In the genomic region with DNA sequence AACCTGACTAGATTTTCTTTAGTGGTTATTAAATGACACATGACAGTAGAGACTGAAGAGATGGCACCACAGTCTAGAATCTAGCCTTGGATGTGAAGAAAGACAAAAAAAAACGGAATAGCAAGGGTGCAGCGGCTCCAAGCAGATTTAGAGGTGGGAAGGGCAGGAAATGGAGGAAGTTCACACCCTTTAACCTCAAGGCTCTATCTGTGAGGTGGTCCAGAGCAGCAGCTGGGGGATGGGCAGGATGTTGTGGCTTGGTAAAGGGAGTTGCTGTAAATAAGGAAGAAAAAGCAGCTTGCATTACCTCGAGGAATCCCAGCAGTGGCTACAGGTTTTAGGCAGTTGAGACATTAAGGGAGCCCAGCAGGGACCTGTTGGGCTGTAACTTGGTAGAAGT, we compare ENCODE assay signal across 7 mouse cellular contexts. TPM values are rescaled to one million over a fixed set of nuclear protein-coding genes. Genes with fewer than 3 reads are reported as not detected.
A peak's percentile ranks its signal among the peaks of the same experiment; 100 is the strongest.
DNase-seq lines count a peak whose midpoint lies in the region; ATAC-seq and TF ChIP-seq lines count a peak whose summit lies in the region.

No protein-coding gene starts in this region.

- H3K27ac ChIP-seq in CH12.LX (ENCODE audit: insufficient read depth, low read depth): peak overlapping the region; percentile 80
- H3K27ac ChIP-seq in limb, embryonic 15.5 days: no peak overlapping the region
- peak overlapping the region; percentile 31; the same call in 1 of the 2 replicates for H3K27ac ChIP-seq in small intestine, adult 2 months (ENCODE audit: insufficient read depth, low read depth, low read length)

- peak overlapping the region; percentile 93 for H3K4me2 ChIP-seq in CH12.LX (ENCODE audit: insufficient read depth, low read depth, poor library complexity, severe bottlenecking)
- H3K4me2 ChIP-seq in limb, embryonic 15.5 days: 0 out of 2 replicates have a peak overlapping the region, but pooled peaks have one; percentile 3

- H3K9ac ChIP-seq in CH12.LX (ENCODE audit: insufficient read depth, low read depth): peak overlapping the region; percentile 24
- no peak overlapping the region for H3K9ac ChIP-seq in limb, embryonic 15.5 days

- in situ Hi-C loops in CH12.LX (cut with MboI; ENCODE audit: low pct_ligation_motif_present, low pct_unique_long_range_greater_than_20kb, low sequenced_read_pairs): loop anchor here (5.0 kb wide), 1 partner anchor 46 kb away; no protein-coding TSS in a partner anchor

- no peaks in the 10 kb centered on the region for H3K36me3 ChIP-seq in CH12.LX (replicated peaks in 1 of 2; ENCODE audit: control insufficient read depth in 1 of 2, insufficient read depth in 1 of 2, low read length in 1 of 2)
- H3K36me3 ChIP-seq in limb, embryonic 15.5 days: no peaks in the 10 kb centered on the region
- H3K36me3 ChIP-seq in small intestine, adult 2 months (ENCODE audit: control insufficient read depth, insufficient read depth, low read length): no peaks in the 10 kb centered on the region

- TF ChIP-seq CTCF in CH12.LX (conservative IDR thresholded peaks at IDR 0.05 in 1 of 2, IDR thresholded peaks at IDR 0.05 in 1 of 2; ENCODE audit: low read depth in 2 of 2, low read length in 2 of 2): no peak
- TF ChIP-seq CTCF in small intestine, adult 2 months (IDR thresholded peaks at IDR 0.05; ENCODE audit: extremely low read depth, insufficient read length, insufficient replicate concordance, low read depth, low read length): no peak

- H3K27me3 ChIP-seq in CH12.LX (replicated peaks): no peaks in the 10 kb centered on the region
- H3K27me3 ChIP-seq in limb, embryonic 15.5 days: no peaks in the 10 kb centered on the region
- H3K27me3 ChIP-seq in small intestine, adult 2 months (ENCODE audit: control insufficient read depth, insufficient read depth, low read length): no peaks in the 10 kb centered on the region

- 11% methylated on average over 3 of the region's 3 CpGs for WGBS in limb, embryonic 15.5 days
- 62% methylated on average over 3 of the region's 3 CpGs for WGBS in small intestine, adult 2 months

- peaks cover 32 to 76% of the 10 kb centered on the region in 2 experiments for H3K4me1 ChIP-seq in CH12.LX (ENCODE audit: control insufficient read depth in 1 of 2, insufficient read depth in 2 of 2)
- peaks cover 7% of the 10 kb centered on the region; the same call in 1 of the 2 replicates for H3K4me1 ChIP-seq in limb, embryonic 15.5 days
- H3K4me1 ChIP-seq in small intestine, adult 2 months (ENCODE audit: control insufficient read depth, insufficient read depth, insufficient read length, low read length): peaks cover 12% of the 10 kb centered on the region

- H3K4me3 ChIP-seq in CH12.LX (replicated peaks in 1 of 3; ENCODE audit: low read depth in 2 of 3, low read length in 2 of 3, poor library complexity in 1 of 3): no peak overlapping the region
- no peak overlapping the region for H3K4me3 ChIP-seq in limb, embryonic 15.5 days
- no peak overlapping the region for H3K4me3 ChIP-seq in small intestine, adult 2 months (ENCODE audit: low read depth, low read length)

- no peak; the same call in 1 of the 2 replicates for TF ChIP-seq POLR2A in CH12.LX (IDR thresholded peaks at IDR 0.05; ENCODE audit: low read depth, low read length)
- no peak for TF ChIP-seq POLR2A in small intestine, adult 2 months (IDR thresholded peaks at IDR 0.05; ENCODE audit: low read depth, low read length)

- TF ChIP-seq EP300 in CH12.LX (IDR thresholded peaks at IDR 0.05; ENCODE audit: low read length): no peak

- H3K79me2 ChIP-seq in CH12.LX (replicated peaks; ENCODE audit: control insufficient read depth, extremely low read depth, insufficient read depth, poor library complexity, severe bottlenecking): no peaks in the 10 kb centered on the region

- dilution Hi-C loops in CH12.LX (cut with MboI; ENCODE audit: extremely low pct_ligation_motif_present, extremely low pct_unique_long_range_greater_than_20kb, low sequenced_read_pairs): no loop called here

- peak; percentile 75 for DNase-seq in CH12.LX (ENCODE audit: extremely low read depth)
- DNase-seq in c-Kit-positive CD71-negative TER-119-negative erythroid progenitor cells, embryonic 14.5 days (ENCODE audit: low read depth): peak; percentile 82
- DNase-seq in cerebellum, postnatal 25 days: no peak
- DNase-seq in right cerebral cortex, postnatal 36 days (ENCODE audit: low spot score in 2 of 2): no peak
- no peak for DNase-seq in left cerebral cortex, adult 9 months (ENCODE audit: low spot score in 2 of 2)

- no peak for ATAC-seq in limb, embryonic 15.5 days (ENCODE audit: insufficient number of reproducible peaks, low FRiP score, low TSS enrichment, low read depth)

- TF ChIP-seq RAD21 in CH12.LX (IDR thresholded peaks at IDR 0.05; ENCODE audit: low read depth, low read length): no peak

- no peaks in the 10 kb centered on the region for H3K9me3 ChIP-seq in CH12.LX (replicated peaks; ENCODE audit: low read length)
- no peaks in the 10 kb centered on the region for H3K9me3 ChIP-seq in limb, embryonic 15.5 days

TF ChIP-seq in CH12.LX, 34 proteins besides CTCF, POLR2A, EP300 and RAD21:
- TF ChIP-seq ETS1 (conservative IDR thresholded peaks at IDR 0.05; ENCODE audit: low read depth, low read length) (0 out of 2 replicates have a peak, but pooled peaks have one; percentile 11), ZNF384 (IDR thresholded peaks at IDR 0.05; ENCODE audit: low read depth, low read length) (peak; percentile 24), BHLHE40 (IDR thresholded peaks at IDR 0.05; ENCODE audit: low read depth, low read length) (no peak), CHD2 (IDR thresholded peaks at IDR 0.05; ENCODE audit: low read length) (peak; percentile 78)

RNA-seq across cellular contexts. Expression of a gene that starts 23.4 kb away (rescaled TPM):
- total RNA-seq in CH12.LX (2012; rRNA removed) (93.4 and 108 TPM in 2 replicates), CH12.LX (2014; rRNA removed) (182 and 183 TPM in 2 replicates)
- 111 and 118 TPM in 2 replicates for polyA plus RNA-seq in CH12.LX (2012; ENCODE audit: insufficient read length, low read depth)
- 134 and 138 TPM in 2 replicates for polyA plus RNA-seq in limb, embryonic 15.5 days (2015; fragmentation: Nextera tagmentation; extraction: Ambion mirVana)
- 5.6 and 9.6 TPM in 2 replicates for polyA plus RNA-seq in small intestine, adult 2 months (2012; rRNA removed)

RNA-seq across cellular contexts. Expression of a gene that starts 59.2 kb away (rescaled TPM):
- total RNA-seq in CH12.LX (2012; rRNA removed) (67.9 and 127 TPM in 2 replicates), CH12.LX (2014; rRNA removed) (117 and 170 TPM in 2 replicates)
- polyA plus RNA-seq in CH12.LX (2012; ENCODE audit: insufficient read length, low read depth): 412 and 485 TPM in 2 replicates
- polyA plus RNA-seq in limb, embryonic 15.5 days (2015; fragmentation: Nextera tagmentation; extraction: Ambion mirVana): 375 and 380 TPM in 2 replicates
- polyA plus RNA-seq in small intestine, adult 2 months (2012; rRNA removed): 0.66 and 1.6 TPM in 2 replicates

Comparison
In these comparisons a context has a peak if more than half of its experiments do, and no peak if none do; other contexts are left out.
1. DNase-seq: peak in CH12.LX (single experiment) and c-Kit-positive CD71-negative TER-119-negative erythroid progenitor cells, embryonic 14.5 days (single experiment); none in cerebellum, postnatal 25 days (0 of 2), right cerebral cortex, postnatal 36 days (0 of 2) and left cerebral cortex, adult 9 months (0 of 2).
2. RNA of a gene that starts 23.4 kb away (polyA plus RNA-seq): 134 to 138 TPM in limb, embryonic 15.5 days and 111 to 118 TPM in CH12.LX; 5.6 to 9.6 TPM in small intestine, adult 2 months; every median in the first group is over 10 times any median in the second.
3. RNA of a gene that starts 59.2 kb away (polyA plus RNA-seq): 412 to 485 TPM in CH12.LX and 375 to 380 TPM in limb, embryonic 15.5 days; 0.66 to 1.6 TPM in small intestine, adult 2 months; every median in the first group is over 100 times any median in the second.